Mouse (Mus musculus): Measurements from ENCODE around the gene Hivep3.
A peak's percentile ranks its signal among the peaks of the same experiment; 100 is the strongest.

The Hivep3 gene

DNA sequence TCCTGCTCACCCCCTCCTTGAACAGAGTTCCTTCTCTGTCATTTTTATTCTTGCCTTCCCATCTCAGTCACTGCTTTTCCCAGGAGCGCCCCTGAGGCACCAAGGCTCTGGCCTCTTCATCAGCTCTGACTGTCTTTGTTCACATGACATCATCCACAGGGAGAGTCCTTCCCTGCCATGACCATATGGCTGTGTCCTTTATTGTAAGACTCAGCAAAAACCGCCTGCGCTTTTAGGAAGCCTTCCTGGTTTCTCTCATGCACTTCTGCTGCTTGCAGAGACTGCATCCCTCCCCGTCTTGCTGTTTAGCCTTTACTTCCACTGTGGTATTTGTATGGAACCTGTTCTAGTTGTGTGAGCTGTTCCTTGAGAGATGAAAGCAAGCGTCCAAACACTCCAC, 216.6 kb downstream of the Hivep3 start:
- DNase-seq, result peak; percentile 53

DNA sequence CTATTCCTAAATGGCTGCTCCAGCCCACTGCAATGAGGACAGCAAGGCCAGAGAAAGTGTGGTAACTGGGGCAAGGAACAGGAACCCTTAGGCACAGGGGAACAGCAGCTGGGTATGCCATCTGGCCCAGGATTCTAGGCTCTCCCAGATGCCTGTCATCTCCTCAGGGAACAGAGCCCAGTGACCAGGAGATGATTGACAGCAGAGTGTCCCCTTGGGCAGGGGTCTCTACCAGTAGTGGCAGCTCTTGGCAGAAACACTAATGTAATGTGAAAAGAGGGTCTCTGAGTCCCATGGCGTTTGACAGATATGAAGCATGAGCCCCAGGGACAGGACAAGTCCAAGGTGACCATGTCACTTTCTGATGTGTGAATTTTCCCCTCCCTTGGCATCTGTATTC, 217.5 kb downstream of the Hivep3 start:
- DNase-seq, result no peak

- no peak for DNase-seq
Measured at GRCm38 (mm10) chr4:119955008-119955407, 221.4 kb downstream of the Hivep3 start.

- DNase-seq, result no peak
Measured at GRCm38 (mm10) chr4:119957970-119958369, 224.4 kb downstream of the Hivep3 start.

DNA sequence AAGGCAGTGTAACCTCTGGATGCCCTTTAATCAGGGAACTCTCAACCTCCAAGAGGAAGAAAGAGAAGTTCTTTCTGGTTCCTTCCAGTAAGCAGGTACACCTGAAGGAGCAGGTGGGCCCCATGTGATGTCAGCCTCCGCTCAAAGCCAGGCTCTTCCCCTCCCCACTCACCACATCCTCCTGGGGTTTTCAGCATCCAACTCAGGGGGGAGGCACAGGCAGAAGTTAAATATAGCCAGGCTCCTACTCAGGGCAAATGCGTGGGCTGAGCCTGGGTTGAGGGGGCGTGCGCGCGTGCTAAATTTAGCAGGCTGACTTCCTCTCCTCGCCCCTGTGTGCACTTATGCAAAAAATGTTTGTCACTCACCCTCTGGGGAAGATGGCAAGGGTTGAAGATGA, 225.7 kb downstream of the Hivep3 start:
- DNase-seq, result no peak

GRCm38 (mm10) chr4:119959873-119960272, 226.3 kb downstream of the Hivep3 start:
- no peak for DNase-seq

DNA sequence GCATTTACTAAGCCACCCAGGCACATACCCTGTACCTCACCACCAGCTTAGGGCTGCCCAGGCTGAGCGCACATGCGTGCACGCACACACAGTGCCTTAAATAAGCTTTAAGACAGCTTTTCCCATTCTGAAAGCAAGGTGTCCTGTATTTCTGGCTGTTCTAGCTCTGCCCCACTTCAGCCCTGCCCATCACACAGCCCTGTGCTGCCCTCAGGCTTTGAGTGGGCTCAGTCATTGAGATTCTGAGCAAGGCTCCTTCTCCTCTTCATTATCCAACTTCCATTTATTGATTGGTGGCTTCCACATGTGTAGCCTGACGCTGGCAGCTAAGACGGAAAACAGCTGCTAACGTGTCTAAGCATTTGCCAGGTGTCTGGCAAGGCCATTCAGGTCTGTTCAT, 226.9 kb downstream of the Hivep3 start:
- DNase-seq, result no peak

GRCm38 (mm10) chr4:119961164-119961563, 227.6 kb downstream of the Hivep3 start:
- DNase-seq, result no peak

DNA sequence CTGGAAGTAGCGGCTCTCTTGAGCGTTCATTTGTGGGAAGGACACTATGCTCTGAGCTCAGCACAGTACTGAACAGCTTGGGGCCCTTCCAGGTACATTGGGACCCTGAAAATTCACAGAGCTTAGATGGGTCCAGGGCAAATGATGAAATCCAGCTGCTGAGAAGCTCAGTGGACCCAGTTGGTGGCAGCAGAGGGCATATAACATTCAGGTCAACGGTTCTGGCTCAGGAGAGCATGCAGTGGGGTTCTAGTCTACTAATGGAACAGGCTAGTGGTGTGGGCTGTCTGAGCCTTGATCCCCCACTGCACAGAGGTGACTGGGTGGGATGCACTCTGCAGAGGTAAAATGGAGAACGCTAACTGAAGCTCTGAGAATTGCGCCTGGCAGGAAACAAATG, 228.5 kb downstream of the Hivep3 start:
- DNase-seq, result no peak

DNA sequence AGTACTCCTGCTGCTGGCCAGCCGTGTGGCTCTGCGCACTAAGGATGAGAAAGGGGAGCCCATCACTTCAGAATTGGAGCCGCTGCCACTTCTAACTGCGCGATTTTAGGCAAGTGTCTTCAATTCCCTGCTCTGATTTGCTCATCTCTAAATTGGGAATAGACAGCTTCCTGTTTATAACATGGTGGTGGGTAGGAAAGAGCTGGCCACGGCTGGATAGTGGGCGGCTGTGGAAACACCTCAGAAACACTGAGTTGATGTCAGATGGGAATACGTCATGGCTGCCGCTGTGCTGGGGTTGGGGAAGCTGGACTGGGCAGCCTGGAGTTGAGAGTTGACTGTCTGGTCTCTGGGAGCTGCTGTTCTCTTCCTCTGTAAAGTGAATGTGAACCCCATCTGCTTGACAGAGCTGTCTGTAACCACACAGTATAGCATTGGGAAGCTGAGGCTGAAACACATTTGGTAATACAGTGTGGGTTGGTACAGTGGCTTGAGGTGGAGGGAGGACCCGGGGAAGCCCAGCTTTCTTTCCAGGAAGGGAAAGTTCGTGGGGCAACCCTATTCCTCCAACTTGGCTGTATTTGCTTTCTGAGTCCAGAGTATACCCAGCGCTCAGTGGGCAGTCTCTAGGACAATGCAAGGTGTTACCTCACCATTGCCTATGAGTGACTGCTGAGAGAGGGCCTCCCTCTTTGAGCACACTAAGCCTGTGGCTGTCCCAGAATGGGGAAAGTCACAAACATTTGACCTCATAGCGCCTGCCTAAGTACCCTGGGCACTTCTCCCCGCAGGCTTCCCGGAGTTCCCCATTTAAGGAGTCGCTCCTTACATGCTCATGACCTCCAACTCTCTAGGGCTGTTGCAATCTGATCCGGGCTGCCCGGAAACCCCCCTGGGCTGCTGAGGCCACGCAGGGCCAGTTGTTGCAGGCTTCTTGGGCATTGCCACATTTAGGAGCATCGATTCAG, 232.8 kb downstream of the Hivep3 start:
- no peak for DNase-seq

GRCm38 (mm10) chr4:119967073-119967608, 233.6 kb downstream of the Hivep3 start:
- no peak for DNase-seq

DNA sequence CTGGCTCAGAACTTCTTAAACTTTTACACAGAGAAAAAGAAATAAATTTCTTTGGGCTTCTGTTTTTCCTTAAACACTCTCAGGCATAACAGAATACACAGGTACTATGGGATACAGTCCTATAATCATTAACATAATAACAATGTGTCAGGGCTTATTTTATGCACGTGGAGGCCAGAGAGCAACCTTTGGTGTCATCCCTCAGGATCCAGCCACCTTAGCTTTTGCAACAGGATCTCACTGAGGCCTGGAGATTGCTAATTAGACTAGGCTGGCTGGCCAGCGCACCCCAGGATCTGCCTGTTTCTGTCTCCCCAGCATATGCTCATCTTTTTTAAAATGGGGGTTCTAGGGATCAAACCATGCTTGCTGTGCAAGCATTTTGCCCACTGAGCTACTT, 234.1 kb downstream of the Hivep3 start:
- no peak for DNase-seq

GRCm38 (mm10) chr4:119968071-119968470, 234.5 kb downstream of the Hivep3 start:
- DNase-seq, result peak; percentile 65

GRCm38 (mm10) chr4:119968887-119969286, 235.3 kb downstream of the Hivep3 start:
- DNase-seq, result no peak

GRCm38 (mm10) chr4:119970166-119970565, 236.6 kb downstream of the Hivep3 start:
- no peak for DNase-seq

DNA sequence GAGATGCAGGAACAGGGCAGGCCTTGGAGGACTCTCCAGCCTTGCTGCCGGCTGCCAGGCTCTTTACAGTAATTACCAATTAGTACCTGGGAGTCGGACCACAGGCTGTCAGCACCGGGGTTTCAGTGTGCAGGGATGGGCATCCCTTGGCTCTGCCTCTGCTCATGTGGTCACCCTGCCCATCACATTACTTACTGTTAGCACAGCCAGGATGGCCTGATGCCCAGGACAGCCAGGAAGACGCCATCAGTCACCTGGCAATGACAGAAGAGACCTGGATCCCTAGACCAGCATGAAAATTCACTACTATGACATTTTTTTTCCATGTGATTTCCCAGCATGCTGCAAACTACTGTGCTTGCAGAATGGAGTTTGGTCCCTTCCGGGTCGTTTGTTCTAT, 238.8 kb downstream of the Hivep3 start:
- peak; percentile 53 for DNase-seq

DNA sequence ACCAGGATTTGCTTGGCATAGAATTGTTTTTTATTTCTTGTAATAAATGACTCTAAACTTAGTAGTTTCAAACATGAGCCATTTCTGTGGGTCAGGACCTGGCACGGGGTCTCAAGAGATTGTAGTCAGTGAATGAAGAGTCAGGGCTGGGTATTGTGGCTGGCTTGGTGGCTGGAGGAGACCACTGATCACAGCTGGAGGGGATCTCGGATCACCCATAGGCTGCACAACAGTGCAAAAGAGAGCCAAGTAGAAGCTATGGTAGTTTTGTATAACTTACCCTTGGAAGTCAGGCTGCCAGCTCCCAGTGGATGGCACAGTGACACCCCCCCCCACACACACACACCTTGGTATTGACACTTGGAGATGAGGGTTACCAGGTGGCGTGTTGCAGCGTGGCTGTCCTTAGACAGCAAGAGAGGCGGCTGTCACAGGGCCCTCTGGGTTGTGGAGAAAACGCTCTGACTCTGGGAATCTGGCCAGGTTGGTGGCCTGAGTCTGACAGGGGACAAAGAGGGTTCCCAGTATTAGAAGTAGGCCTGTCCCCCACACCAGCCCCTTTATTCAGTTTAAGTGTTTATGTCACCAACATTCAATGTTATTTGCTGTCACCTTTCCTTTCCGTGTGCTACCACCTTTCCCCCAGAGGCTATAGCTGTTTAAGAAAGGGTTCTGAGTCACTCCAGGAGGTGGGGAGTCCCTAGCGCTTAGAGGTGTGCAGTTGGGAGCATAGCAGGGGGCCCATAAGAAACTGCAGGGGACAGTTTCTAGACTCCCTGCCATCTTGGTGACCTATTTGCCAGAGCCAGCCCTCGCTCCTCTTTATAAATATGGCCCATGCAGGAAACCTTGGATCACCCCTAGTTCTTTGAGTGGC, 240.4 kb downstream of the Hivep3 start:
- DNase-seq, result no peak

DNA sequence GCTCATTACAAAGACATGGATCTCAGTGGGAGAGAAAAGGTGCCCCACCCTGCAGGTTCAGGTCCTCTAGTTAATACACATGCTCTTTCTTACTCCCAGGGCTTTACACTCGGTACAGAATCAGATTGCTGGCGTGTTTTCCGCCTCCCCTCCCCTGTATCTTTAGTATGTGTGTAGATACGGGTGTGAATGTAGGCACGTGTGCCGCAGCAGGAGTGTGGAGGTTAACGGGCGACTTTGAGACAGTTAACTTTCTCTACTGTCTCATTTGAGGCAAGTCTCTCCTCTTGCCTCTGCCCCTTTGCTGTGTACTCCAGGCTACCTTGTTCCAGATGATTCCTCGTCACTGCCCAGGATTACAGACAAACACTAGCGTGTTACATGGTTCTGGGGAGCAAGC, 241.7 kb downstream of the Hivep3 start:
- no peak for DNase-seq

DNA sequence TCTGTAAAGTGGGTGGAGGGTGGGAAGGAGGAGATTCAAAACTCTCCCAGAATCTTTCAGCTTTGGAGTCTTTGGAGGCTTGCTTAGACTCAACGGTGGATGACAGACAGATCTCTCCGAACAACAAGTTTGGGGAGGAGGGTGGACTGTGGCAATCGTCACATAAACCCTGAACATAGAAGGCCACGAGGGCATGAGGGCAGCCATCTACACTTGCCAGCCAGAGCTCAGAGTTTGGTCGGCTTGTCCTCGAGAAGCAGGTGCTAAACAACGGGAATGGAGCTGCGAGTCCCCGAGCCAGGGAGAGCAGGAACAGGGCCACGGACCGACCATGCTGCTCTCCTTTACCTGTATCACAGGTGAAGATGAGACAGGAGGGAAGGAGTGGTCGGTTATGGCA, 242.2 kb downstream of the Hivep3 start:
- DNase-seq, result no peak

- DNase-seq, result no peak
Measured at GRCm38 (mm10) chr4:119976428-119977168, 243.0 kb downstream of the Hivep3 start.

GRCm38 (mm10) chr4:119977817-119978491, 244.4 kb downstream of the Hivep3 start:
- DNase-seq, result no peak

- no peak for DNase-seq
Measured at GRCm38 (mm10) chr4:119979238-119979829, 245.8 kb downstream of the Hivep3 start.

Measured in cerebellum, adult 11 months (tissue).